ENCODE assay signal across 11 mouse cellular contexts in the genomic region with DNA sequence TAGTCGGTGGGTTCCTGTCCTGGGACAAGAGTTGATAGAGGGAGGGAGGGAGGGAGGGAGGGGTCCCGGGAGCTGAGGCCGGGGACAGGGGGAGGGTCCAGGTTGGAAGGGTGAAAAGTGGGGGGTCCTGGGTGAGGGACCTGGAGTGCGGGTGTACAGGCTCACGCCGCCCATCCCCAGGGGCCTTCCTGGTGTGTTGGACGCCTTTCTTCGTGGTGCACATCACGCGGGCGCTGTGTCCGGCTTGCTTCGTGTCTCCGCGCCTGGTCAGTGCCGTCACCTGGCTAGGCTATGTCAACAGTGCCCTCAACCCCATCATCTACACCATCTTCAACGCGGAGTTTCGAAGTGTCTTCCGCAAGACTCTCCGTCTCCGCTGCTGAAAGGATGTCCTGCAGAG. TPM values are rescaled to one million over a fixed set of nuclear protein-coding genes. Genes with fewer than 3 reads are reported as not detected.
A peak's percentile ranks its signal among the peaks of the same experiment; 100 is the strongest.
DNase-seq lines count a peak whose midpoint lies in the region; ATAC-seq and TF ChIP-seq lines count a peak whose summit lies in the region.
"Had no signal": no experiment of that assay in that cellular context is flagged by ENCODE, and none has a peak within 500 bp of the region (broad histone marks: within the 10 kb centered on the region; RNA-seq: fewer than 3 reads in every experiment).

No protein-coding gene starts in this region.

- no peaks in the 10 kb centered on the region for H3K9me3 ChIP-seq in lung, postnatal 0 days (ENCODE audit: low read length)
- H3K9me3 ChIP-seq in forebrain, embryonic 15.5 days, result no peaks in the 10 kb centered on the region
- no peaks in the 10 kb centered on the region for H3K9me3 ChIP-seq in liver, embryonic 12.5 days (replicated peaks)

- peaks cover 45% of the 10 kb centered on the region for H3K27me3 ChIP-seq in lung, postnatal 0 days (replicated peaks; ENCODE audit: insufficient read depth, low read length)
- H3K27me3 ChIP-seq in forebrain, embryonic 15.5 days, result peaks cover 56% of the 10 kb centered on the region
- peaks cover 71% of the 10 kb centered on the region for H3K27me3 ChIP-seq in liver, embryonic 12.5 days (replicated peaks)
- peaks cover 30% of the 10 kb centered on the region for H3K27me3 ChIP-seq in small intestine, adult 2 months (ENCODE audit: control insufficient read depth, insufficient read depth, low read length)

- WGBS in lung, postnatal 0 days, result 3% methylated on average over 21 of the region's 22 CpGs
- WGBS in forebrain, embryonic 15.5 days, result 4% methylated on average over 19 of the region's 22 CpGs
- 8% methylated on average over 21 of the region's 22 CpGs for WGBS in liver, embryonic 12.5 days (ENCODE audit: insufficient replicate concordance)
- 13% methylated on average over 22 of the region's 22 CpGs for WGBS in small intestine, adult 2 months

- no peak overlapping the region for H3K27ac ChIP-seq in lung, postnatal 0 days (ENCODE audit: low read length)
- H3K27ac ChIP-seq in forebrain, embryonic 15.5 days (replicated peaks), result no peak overlapping the region
- no peak overlapping the region for H3K27ac ChIP-seq in liver, embryonic 12.5 days
- no peak overlapping the region for H3K27ac ChIP-seq in small intestine, adult 2 months (ENCODE audit: insufficient read depth, low read depth, low read length)

- H3K4me2 ChIP-seq in lung, postnatal 0 days (replicated peaks; ENCODE audit: low read depth, low read length), result peak overlapping the region; percentile 54; the same call in 1 of the 2 replicates
- peak overlapping the region; percentile 60 for H3K4me2 ChIP-seq in forebrain, embryonic 15.5 days (replicated peaks)
- peak overlapping the region; percentile 55 for H3K4me2 ChIP-seq in liver, embryonic 12.5 days

- no peaks in the 10 kb centered on the region for H3K36me3 ChIP-seq in lung, postnatal 0 days (ENCODE audit: insufficient read depth, low read length)
- peaks cover 14% of the 10 kb centered on the region for H3K36me3 ChIP-seq in forebrain, embryonic 15.5 days
- H3K36me3 ChIP-seq in liver, embryonic 12.5 days, result peaks cover 16% of the 10 kb centered on the region
- no peaks in the 10 kb centered on the region for H3K36me3 ChIP-seq in small intestine, adult 2 months (ENCODE audit: control insufficient read depth, insufficient read depth, low read length)

- no peak overlapping the region for H3K9ac ChIP-seq in lung, postnatal 0 days (replicated peaks; ENCODE audit: low read depth)
- no peak overlapping the region for H3K9ac ChIP-seq in forebrain, embryonic 15.5 days (replicated peaks)
- H3K9ac ChIP-seq in liver, embryonic 12.5 days, result no peak overlapping the region

- no peak for TF ChIP-seq EP300 in lung, postnatal 0 days (IDR thresholded peaks at IDR 0.05)

- ATAC-seq in lung, postnatal 0 days, result peak; percentile 47
- no peak for ATAC-seq in forebrain, embryonic 15.5 days (replicated peaks)
- no peak for ATAC-seq in liver, embryonic 12.5 days
- no peak for ATAC-seq in frontal cortex, adult (ENCODE audit: low TSS enrichment)

- no peak for TF ChIP-seq POLR2A in small intestine, adult 2 months (IDR thresholded peaks at IDR 0.05; ENCODE audit: low read depth, low read length)

- DNase-seq in lung, postnatal 0 days (ENCODE audit: low spot score), result no peak
- no peak for DNase-seq in lung, postnatal 14 days
- no peak for DNase-seq in layer of hippocampus, postnatal 25 days (ENCODE audit: extremely low spot score in 1 of 2, low spot score in 1 of 2)
- no peak for DNase-seq in urinary bladder, postnatal 36 days (ENCODE audit: low spot score in 2 of 2)
- DNase-seq: right cerebral cortex, postnatal 25 days had no signal

- peaks cover 9% of the 10 kb centered on the region; the same call in 1 of the 2 replicates for H3K4me1 ChIP-seq in lung, postnatal 0 days (ENCODE audit: insufficient read depth, low read depth, low read length)
- H3K4me1 ChIP-seq in forebrain, embryonic 15.5 days, result peaks cover 25% of the 10 kb centered on the region
- peaks cover 34% of the 10 kb centered on the region for H3K4me1 ChIP-seq in liver, embryonic 12.5 days
- H3K4me1 ChIP-seq in small intestine, adult 2 months (ENCODE audit: control insufficient read depth, insufficient read depth, insufficient read length, low read length), result peaks cover 13% of the 10 kb centered on the region

- TF ChIP-seq CTCF in lung, postnatal 0 days (IDR thresholded peaks at IDR 0.05), result no peak
- TF ChIP-seq CTCF in small intestine, adult 2 months (IDR thresholded peaks at IDR 0.05; ENCODE audit: extremely low read depth, insufficient read length, insufficient replicate concordance, low read depth, low read length), result no peak

- peak overlapping the region; percentile 15; the same call in 1 of the 2 replicates for H3K4me3 ChIP-seq in lung, postnatal 0 days (ENCODE audit: low read depth, low read length)
- H3K4me3 ChIP-seq in forebrain, embryonic 15.5 days, result 0 out of 2 replicates have a peak overlapping the region, but pooled peaks have one; percentile 4
- peak overlapping the region; percentile 30 for H3K4me3 ChIP-seq in liver, embryonic 12.5 days
- H3K4me3 ChIP-seq in small intestine, adult 2 months (ENCODE audit: low read depth, low read length), result peak overlapping the region; percentile 39

RNA-seq across cellular contexts. Expression of a gene that starts 2.7 kb away (rescaled TPM):
- 0.12 and 0.17 TPM in 2 replicates for polyA plus RNA-seq in lung, postnatal 0 days (2015; fragmentation: Nextera tagmentation; extraction: Ambion mirVana)
- 0.64 and 0.78 TPM in 2 replicates for polyA plus RNA-seq in forebrain, embryonic 15.5 days (2015; fragmentation: Nextera tagmentation; extraction: Ambion mirVana)
- polyA plus RNA-seq in liver, embryonic 12.5 days (2016; fragmentation: Nextera tagmentation; extraction: Ambion mirVana), result 0.04 and 0.07 TPM in 2 replicates
- 0.04 and 0.30 TPM in 2 replicates for polyA plus RNA-seq in small intestine, adult 2 months (2012; rRNA removed)
- total RNA-seq in layer of hippocampus, postnatal 25 days (2021), result under 1 TPM in 1 of 2 experiments, not detected in 1; 0.12 TPM

RNA-seq across cellular contexts. Expression of a gene that starts 15.5 kb away (rescaled TPM):
- 1.0 and 1.3 TPM in 2 replicates for polyA plus RNA-seq in lung, postnatal 0 days (2015; fragmentation: Nextera tagmentation; extraction: Ambion mirVana)
- 1.4 TPM in 2 replicates for polyA plus RNA-seq in forebrain, embryonic 15.5 days (2015; fragmentation: Nextera tagmentation; extraction: Ambion mirVana)
- polyA plus RNA-seq in liver, embryonic 12.5 days (2016; fragmentation: Nextera tagmentation; extraction: Ambion mirVana), result 0.32 and 0.60 TPM in 2 replicates
- polyA plus RNA-seq in small intestine, adult 2 months (2012; rRNA removed), result 337 and 777 TPM in 2 replicates
- not detected for total RNA-seq in layer of hippocampus, postnatal 25 days (2021)
- total RNA-seq: left cerebral cortex, adult 8-10 months had no signal

RNA-seq across cellular contexts. Expression of a gene that starts 17.9 kb away (rescaled TPM):
- polyA plus RNA-seq in lung, postnatal 0 days (2015; fragmentation: Nextera tagmentation; extraction: Ambion mirVana), result not detected in 2 replicates
- polyA plus RNA-seq in forebrain, embryonic 15.5 days (2015; fragmentation: Nextera tagmentation; extraction: Ambion mirVana), result not detected in 2 replicates
- 0.14 and 0.20 TPM in 2 replicates for polyA plus RNA-seq in liver, embryonic 12.5 days (2016; fragmentation: Nextera tagmentation; extraction: Ambion mirVana)
- 536 and 1,345 TPM in 2 replicates for polyA plus RNA-seq in small intestine, adult 2 months (2012; rRNA removed)
- not detected for total RNA-seq in layer of hippocampus, postnatal 25 days (2021)
- total RNA-seq: left cerebral cortex, adult 8-10 months had no signal
- polyA plus RNA-seq: cortical plate, adult 2 months had no signal

RNA-seq across cellular contexts. Expression of a gene that starts 28.2 kb away (rescaled TPM):
- polyA plus RNA-seq in lung, postnatal 0 days (2015; fragmentation: Nextera tagmentation; extraction: Ambion mirVana), result 12.6 and 15.8 TPM in 2 replicates
- 1.1 and 2.3 TPM in 2 replicates for polyA plus RNA-seq in forebrain, embryonic 15.5 days (2015; fragmentation: Nextera tagmentation; extraction: Ambion mirVana)
- polyA plus RNA-seq in liver, embryonic 12.5 days (2016; fragmentation: Nextera tagmentation; extraction: Ambion mirVana), result 4.9 and 5.2 TPM in 2 replicates
- polyA plus RNA-seq in small intestine, adult 2 months (2012; rRNA removed), result 91.6 and 484 TPM in 2 replicates
- total RNA-seq in layer of hippocampus, postnatal 25 days (2021), result 1 to 10 TPM in 1 of 2 experiments, under 1 TPM in 1; 0.91 to 1.9 TPM

RNA-seq across cellular contexts. Expression of a gene that starts 33.0 kb away (rescaled TPM):
- polyA plus RNA-seq in lung, postnatal 0 days (2015; fragmentation: Nextera tagmentation; extraction: Ambion mirVana), result 35.7 and 40.8 TPM in 2 replicates
- 140 and 142 TPM in 2 replicates for polyA plus RNA-seq in forebrain, embryonic 15.5 days (2015; fragmentation: Nextera tagmentation; extraction: Ambion mirVana)
- 24.7 and 25.6 TPM in 2 replicates for polyA plus RNA-seq in liver, embryonic 12.5 days (2016; fragmentation: Nextera tagmentation; extraction: Ambion mirVana)
- 14.7 and 26.0 TPM in 2 replicates for polyA plus RNA-seq in small intestine, adult 2 months (2012; rRNA removed)
- total RNA-seq in layer of hippocampus, postnatal 25 days (2021), result 10 to 100 TPM; 91.3 to 92.6 TPM

Comparison
In these comparisons a context has a peak if more than half of its experiments do, and no peak if none do; other contexts are left out.
1. RNA of a gene that starts 15.5 kb away (polyA plus RNA-seq): 337 to 777 TPM in small intestine, adult 2 months; 1.4 TPM in forebrain, embryonic 15.5 days, 1.0 to 1.3 TPM in lung, postnatal 0 days and 0.32 to 0.60 TPM in liver, embryonic 12.5 days; every median in the first group is over 100 times any median in the second.
2. RNA of a gene that starts 17.9 kb away (polyA plus RNA-seq): 536 to 1,345 TPM in small intestine, adult 2 months; 0.14 to 0.20 TPM in liver, embryonic 12.5 days, not detected in lung, postnatal 0 days and not detected in forebrain, embryonic 15.5 days; every median in the first group is over 100 times any median in the second.
3. Peak in every context shown above with its lines, with median percentiles within 50 percentile points of each other: H3K4me2 ChIP-seq and H3K4me3 ChIP-seq.